Mouse (Mus musculus): ENCODE measurements around the gene C1ql1. TPM values are rescaled to one million over a fixed set of nuclear protein-coding genes. Genes with fewer than 3 reads are reported as not detected.

C1ql1 gene
- 0.45 and 0.55 TPM in 2 replicates for polyA plus RNA-seq (2015; fragmentation: Nextera tagmentation; extraction: Ambion mirVana)

GRCm38 (mm10) chr11:102946265-102946991, at the start of gene C1ql1:
TSS of gene C1ql1 (minus strand) at chr11:102946688.

GRCm38 (mm10) chr11:102924557-102925350, 21.7 kb downstream of the C1ql1 start, which contains the start of gene Kif18b:
TSS of gene Kif18b (minus strand) at chr11:102925124.

DNA sequence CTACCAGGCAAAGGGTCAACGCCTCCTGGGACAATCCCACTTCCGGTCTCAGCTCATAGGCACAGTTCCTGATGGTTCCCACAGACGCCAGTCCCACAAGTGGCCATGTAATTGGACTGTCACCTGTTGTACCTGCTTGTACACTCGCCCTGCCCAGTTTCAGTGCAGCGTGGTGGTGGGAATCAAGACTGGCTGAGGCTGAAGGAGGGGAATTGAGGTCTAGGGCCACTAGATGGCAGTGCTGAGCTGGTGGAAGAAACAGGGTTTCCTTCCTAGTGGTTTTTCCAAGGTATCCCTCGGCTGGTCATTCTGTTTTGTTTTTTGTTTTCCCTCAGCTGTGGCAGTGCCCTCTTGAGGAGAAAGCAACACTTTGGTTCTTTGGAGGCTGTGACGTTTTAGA, 45.7 kb downstream of the C1ql1 start, which contains the start of gene Gfap:
TSS of gene Gfap (minus strand) at position 150 of the 400 bp plus-strand sequence.

Other genes starting within 250 kb of the C1ql1 start
- gene Ccdc43, start 248.9 kb downstream of the C1ql1 start, polyA plus RNA-seq (2015; fragmentation: Nextera tagmentation; extraction: Ambion mirVana), result 83.0 and 84.0 TPM in 2 replicates
- gene Adam11, start 185.2 kb downstream of the C1ql1 start, polyA plus RNA-seq (2015; fragmentation: Nextera tagmentation; extraction: Ambion mirVana), result 1.1 and 1.5 TPM in 2 replicates
- 22.0 and 24.4 TPM in 2 replicates for gene Gjc1, start 127.0 kb downstream of the C1ql1 start, polyA plus RNA-seq (2015; fragmentation: Nextera tagmentation; extraction: Ambion mirVana)
- gene Higd1b, start 110.8 kb downstream of the C1ql1 start, polyA plus RNA-seq (2015; fragmentation: Nextera tagmentation; extraction: Ambion mirVana), result 4.5 and 5.5 TPM in 2 replicates
- gene Eftud2, start 65.7 kb downstream of the C1ql1 start, polyA plus RNA-seq (2015; fragmentation: Nextera tagmentation; extraction: Ambion mirVana), result 49.2 and 50.3 TPM in 2 replicates
- 0.17 and 0.21 TPM in 2 replicates for gene Ccdc103, start 65.5 kb downstream of the C1ql1 start, polyA plus RNA-seq (2015; fragmentation: Nextera tagmentation; extraction: Ambion mirVana)
- gene Fam187a, start 61.5 kb downstream of the C1ql1 start, polyA plus RNA-seq (2015; fragmentation: Nextera tagmentation; extraction: Ambion mirVana), result not detected in 2 replicates
- gene Gfap, start 45.8 kb downstream of the C1ql1 start, polyA plus RNA-seq (2015; fragmentation: Nextera tagmentation; extraction: Ambion mirVana), result 0.11 and 0.14 TPM in 2 replicates
- gene Kif18b, start 21.6 kb downstream of the C1ql1 start, polyA plus RNA-seq (2015; fragmentation: Nextera tagmentation; extraction: Ambion mirVana), result 1.4 and 2.1 TPM in 2 replicates
- 40.2 and 42.3 TPM in 2 replicates for gene Nmt1, start 81.5 kb upstream of the C1ql1 start, polyA plus RNA-seq (2015; fragmentation: Nextera tagmentation; extraction: Ambion mirVana)
- 46.0 and 51.7 TPM in 2 replicates for gene Dcakd, start 81.6 kb upstream of the C1ql1 start, polyA plus RNA-seq (2015; fragmentation: Nextera tagmentation; extraction: Ambion mirVana)
- 2.5 and 2.6 TPM in 2 replicates for gene Plcd3, start 155.0 kb upstream of the C1ql1 start, polyA plus RNA-seq (2015; fragmentation: Nextera tagmentation; extraction: Ambion mirVana)
- gene Acbd4, start 155.0 kb upstream of the C1ql1 start, polyA plus RNA-seq (2015; fragmentation: Nextera tagmentation; extraction: Ambion mirVana), result 21.2 and 50.0 TPM in 2 replicates
- 5.5 and 6.1 TPM in 2 replicates for gene Hexim1, start 169.5 kb upstream of the C1ql1 start, polyA plus RNA-seq (2015; fragmentation: Nextera tagmentation; extraction: Ambion mirVana)
- 9.1 and 10.1 TPM in 2 replicates for gene Hexim2, start 185.7 kb upstream of the C1ql1 start, polyA plus RNA-seq (2015; fragmentation: Nextera tagmentation; extraction: Ambion mirVana)
- gene Fmnl1, start 224.4 kb upstream of the C1ql1 start, polyA plus RNA-seq (2015; fragmentation: Nextera tagmentation; extraction: Ambion mirVana), result 0.90 and 1.9 TPM in 2 replicates